Mouse (Mus musculus) adrenal gland, adult 2 months (tissue): Measurements from ENCODE around the gene Ntn5. TPM values are rescaled to one million over a fixed set of nuclear protein-coding genes. Genes with fewer than 3 reads are reported as not detected.

Experiments used
- DNase-seq: peaks from one replicate; pipeline ENCODE4 v3.0.0; 2021
- polyA plus RNA-seq: library from polyadenylated mRNA; depleted of rRNA; stranded (reverse); fragments of >200 nt; gene quantifications from 2 replicates; pipeline ENCODE4 v1.2.3, GENCODE M21; 2012; rRNA removed
- total RNA-seq, 2 experiments: library from RNA; stranded (reverse); gene quantifications; 2 replicates each; pipeline ENCODE4 v1.2.3; 2021

Gene Ntn5
- total and polyA plus RNA-seq, 3 experiments = 0.31 to 0.40 TPM; not detected in 1

GRCm38 (mm10) chr7:45725713-45726112, 41.9 kb downstream of the Ntn5 start, which contains the start of gene Spaca4:
TSS of gene Spaca4 (minus strand) at chr7:45725813.
- DNase-seq = no peak

GRCm38 (mm10) chr7:45726419-45726818, 42.6 kb downstream of the Ntn5 start:
- DNase-seq = peak; percentile 66

GRCm38 (mm10) chr7:45727625-45728024, 43.8 kb downstream of the Ntn5 start:
- DNase-seq = no peak

GRCm38 (mm10) chr7:45730727-45731431, 47.1 kb downstream of the Ntn5 start:
- DNase-seq = peak; percentile 43

GRCm38 (mm10) chr7:45733477-45733876, 49.7 kb downstream of the Ntn5 start:
- DNase-seq = no peak

- DNase-seq = peak; percentile 75
Observed at GRCm38 (mm10) chr7:45739162-45739763, 55.4 kb downstream of the Ntn5 start.

GRCm38 (mm10) chr7:45739820-45740219, 56.0 kb downstream of the Ntn5 start:
- no peak for DNase-seq

GRCm38 (mm10) chr7:45741308-45741707, 57.5 kb downstream of the Ntn5 start:
- no peak for DNase-seq

- no peak for DNase-seq
Observed at GRCm38 (mm10) chr7:45741777-45742176, 58.0 kb downstream of the Ntn5 start.

- peak; percentile 41 for DNase-seq
Observed at GRCm38 (mm10) chr7:45742338-45742737, 58.5 kb downstream of the Ntn5 start.

Other genes with a start within 250 kb of the Ntn5 start
Only the 30 nearest of the 36 such genes appear.
- gene Tulp2, start 202.1 kb upstream of the Ntn5 start, total RNA-seq = under 1 TPM; 0.41 to 0.75 TPM
- 0.44 and 0.64 TPM in 2 replicates for gene Tulp2, start 202.1 kb upstream of the Ntn5 start, polyA plus RNA-seq
- 10 to 100 TPM in 1 of 2 experiments, 1 to 10 TPM in 1; 2.2 to 33.5 TPM for gene Gm45808, start 197.2 kb upstream of the Ntn5 start, total RNA-seq
- gene Gm45808, start 197.2 kb upstream of the Ntn5 start, polyA plus RNA-seq = 0.45 TPM in 1 of 2 replicates, not detected in the other
- gene Dhdh, start 195.2 kb upstream of the Ntn5 start, total RNA-seq = 10 to 100 TPM; 55.4 to 71.1 TPM
- 17.6 and 21.4 TPM in 2 replicates for gene Dhdh, start 195.2 kb upstream of the Ntn5 start, polyA plus RNA-seq
- 100 to 1,000 TPM; 280 to 286 TPM for gene Nucb1, start 173.6 kb upstream of the Ntn5 start, total RNA-seq
- 594 and 643 TPM in 2 replicates for gene Nucb1, start 173.6 kb upstream of the Ntn5 start, polyA plus RNA-seq
- gene Ppp1r15a, start 157.8 kb upstream of the Ntn5 start, total RNA-seq = 10 to 100 TPM; 49.0 to 57.8 TPM
- gene Ppp1r15a, start 157.8 kb upstream of the Ntn5 start, polyA plus RNA-seq = 49.5 and 49.7 TPM in 2 replicates
- 1 to 10 TPM; 3.0 to 5.9 TPM for gene Plekha4, start 157.7 kb upstream of the Ntn5 start, total RNA-seq
- 9.8 and 15.6 TPM in 2 replicates for gene Plekha4, start 157.7 kb upstream of the Ntn5 start, polyA plus RNA-seq
- gene Hsd17b14, start 129.1 kb upstream of the Ntn5 start, total RNA-seq = 1 to 10 TPM; 2.3 TPM
- 1.5 and 2.3 TPM in 2 replicates for gene Hsd17b14, start 129.1 kb upstream of the Ntn5 start, polyA plus RNA-seq
- gene Bcat2, start 113.9 kb upstream of the Ntn5 start, total RNA-seq = 100 to 1,000 TPM; 213 to 292 TPM
- gene Bcat2, start 113.9 kb upstream of the Ntn5 start, polyA plus RNA-seq = 166 and 170 TPM in 2 replicates
- gene Fgf21, start 68.5 kb upstream of the Ntn5 start, total RNA-seq = not detected
- 0.15 and 0.16 TPM in 2 replicates for gene Fgf21, start 68.5 kb upstream of the Ntn5 start, polyA plus RNA-seq
- gene Fut1, start 66.7 kb upstream of the Ntn5 start, total RNA-seq = not detected
- not detected in 2 replicates for gene Fut1, start 66.7 kb upstream of the Ntn5 start, polyA plus RNA-seq
- gene Izumo1, start 62.2 kb upstream of the Ntn5 start, total RNA-seq = under 1 TPM; 0.28 to 0.29 TPM
- gene Izumo1, start 62.2 kb upstream of the Ntn5 start, polyA plus RNA-seq = 0.65 and 0.89 TPM in 2 replicates
- 10 to 100 TPM; 13.5 to 20.6 TPM for gene Rasip1, start 56.5 kb upstream of the Ntn5 start, total RNA-seq
- gene Rasip1, start 56.5 kb upstream of the Ntn5 start, polyA plus RNA-seq = 42.9 and 56.4 TPM in 2 replicates
- gene Mamstr, start 44.0 kb upstream of the Ntn5 start, total RNA-seq = 1 to 10 TPM; 3.0 to 5.8 TPM
- 5.1 and 5.8 TPM in 2 replicates for gene Mamstr, start 44.0 kb upstream of the Ntn5 start, polyA plus RNA-seq
- under 1 TPM in 1 of 2 experiments, not detected in 1; 0.09 TPM for gene Fut2, start 17.6 kb upstream of the Ntn5 start, total RNA-seq
- not detected in 2 replicates for gene Fut2, start 17.6 kb upstream of the Ntn5 start, polyA plus RNA-seq
- gene Sec1, start 10.4 kb downstream of the Ntn5 start, total RNA-seq = under 1 TPM; 0.29 to 0.41 TPM
- gene Sec1, start 10.4 kb downstream of the Ntn5 start, polyA plus RNA-seq = 0.57 and 0.58 TPM in 2 replicates
- gene Car11, start 15.8 kb downstream of the Ntn5 start, total RNA-seq = 10 to 100 TPM; 10.9 to 18.6 TPM
- 30.0 and 38.2 TPM in 2 replicates for gene Car11, start 15.8 kb downstream of the Ntn5 start, polyA plus RNA-seq
- 100 to 1,000 TPM in 1 of 2 experiments, 10 to 100 TPM in 1; 54.3 to 225 TPM for gene Dbp, start 21.1 kb downstream of the Ntn5 start, total RNA-seq
- gene Dbp, start 21.1 kb downstream of the Ntn5 start, polyA plus RNA-seq = 569 and 796 TPM in 2 replicates
- 1,000 to 10,000 TPM in 1 of 2 experiments, 100 to 1,000 TPM in 1; 972 to 1,050 TPM for gene Rpl18, start 31.4 kb downstream of the Ntn5 start, total RNA-seq
- 1,143 and 1,258 TPM in 2 replicates for gene Rpl18, start 31.4 kb downstream of the Ntn5 start, polyA plus RNA-seq
- gene Sphk2, start 34.0 kb downstream of the Ntn5 start, total RNA-seq = 10 to 100 TPM; 38.9 to 39.5 TPM
- 90.9 and 92.5 TPM in 2 replicates for gene Sphk2, start 34.0 kb downstream of the Ntn5 start, polyA plus RNA-seq
- gene Fam83e, start 37.2 kb downstream of the Ntn5 start, total RNA-seq = under 1 TPM; 0.72 to 0.86 TPM
- gene Fam83e, start 37.2 kb downstream of the Ntn5 start, polyA plus RNA-seq = 0.86 and 2.0 TPM in 2 replicates
- gene Spaca4, start 41.8 kb downstream of the Ntn5 start, total RNA-seq = not detected
- gene Spaca4, start 41.8 kb downstream of the Ntn5 start, polyA plus RNA-seq = not detected in 2 replicates
- gene Lmtk3, start 99.7 kb downstream of the Ntn5 start, total RNA-seq = 1 to 10 TPM; 6.2 to 8.6 TPM
- 38.0 and 61.3 TPM in 2 replicates for gene Lmtk3, start 99.7 kb downstream of the Ntn5 start, polyA plus RNA-seq
- gene Sult2b1, start 100.6 kb downstream of the Ntn5 start, total RNA-seq = 1 to 10 TPM in 1 of 2 experiments, under 1 TPM in 1; 0.49 to 2.0 TPM
- gene Sult2b1, start 100.6 kb downstream of the Ntn5 start, polyA plus RNA-seq = 1.6 and 2.9 TPM in 2 replicates
- gene Cyth2, start 130.6 kb downstream of the Ntn5 start, total RNA-seq = 100 to 1,000 TPM; 127 to 129 TPM
- 147 and 170 TPM in 2 replicates for gene Cyth2, start 130.6 kb downstream of the Ntn5 start, polyA plus RNA-seq
- under 1 TPM in 1 of 2 experiments, not detected in 1; 0.20 TPM for gene Kcnj14, start 140.8 kb downstream of the Ntn5 start, total RNA-seq
- 0.70 and 1.8 TPM in 2 replicates for gene Kcnj14, start 140.8 kb downstream of the Ntn5 start, polyA plus RNA-seq
- gene Grwd1, start 146.9 kb downstream of the Ntn5 start, total RNA-seq = 10 to 100 TPM; 26.9 to 30.1 TPM
- gene Grwd1, start 146.9 kb downstream of the Ntn5 start, polyA plus RNA-seq = 22.1 and 27.4 TPM in 2 replicates
- 100 to 1,000 TPM; 128 to 147 TPM for gene Kdelr1, start 188.8 kb downstream of the Ntn5 start, total RNA-seq
- gene Kdelr1, start 188.8 kb downstream of the Ntn5 start, polyA plus RNA-seq = 235 and 251 TPM in 2 replicates
- gene Grin2d, start 194.4 kb downstream of the Ntn5 start, total RNA-seq = under 1 TPM; 0.40 to 0.97 TPM
- gene Grin2d, start 194.4 kb downstream of the Ntn5 start, polyA plus RNA-seq = 4.0 and 4.2 TPM in 2 replicates
- gene Syngr4, start 212.7 kb downstream of the Ntn5 start, total RNA-seq = not detected
- gene Syngr4, start 212.7 kb downstream of the Ntn5 start, polyA plus RNA-seq = 0.90 and 0.98 TPM in 2 replicates
- 10 to 100 TPM; 60.8 to 65.3 TPM for gene Tmem143, start 212.9 kb downstream of the Ntn5 start, total RNA-seq
- 173 and 207 TPM in 2 replicates for gene Tmem143, start 212.9 kb downstream of the Ntn5 start, polyA plus RNA-seq